Mouse (Mus musculus) lung, adult 2 months (tissue): Measurements from ENCODE around the gene Fam198a.

Source experiments
- CTCF ChIP-seq: fragments of 200-500 bp; IDR thresholded peaks from 2 replicates; pipeline ENCODE4 v1.5.1; 2011; ENCODE audit warnings: mild to moderate bottlenecking, low read length, control low read depth; ENCODE audit not compliant: insufficient read depth
- POLR2A ChIP-seq: fragments of 200-500 bp; IDR thresholded peaks from 2 replicates; pipeline ENCODE4 v1.6.1; 2011; ENCODE audit warnings: low read depth, mild to moderate bottlenecking, control low read depth, low read length, borderline replicate concordance; ENCODE audit errors: extremely low read depth

- no peak for TF ChIP-seq POLR2A
- no peak for TF ChIP-seq CTCF
These were observed 42.3 kb downstream of the Fam198a start for GRCm38 (mm10) chr9:121993047-121993446.
